Mouse (Mus musculus) brown adipose tissue, adult 24 weeks (tissue): ENCODE measurements around the gene Fitm2. TPM values are rescaled to one million over a fixed set of nuclear protein-coding genes. Genes with fewer than 3 reads are reported as not detected.
A peak's percentile ranks its signal among the peaks of the same experiment; 100 is the strongest.

Experiments
- H3K27ac ChIP-seq: fragments of 200-500 bp; replicated peaks from 2 replicates; pipeline ENCODE4 v1.5.1; 2012; ENCODE audit warnings: low read depth, mild to moderate bottlenecking, low read length
- H3K4me1 ChIP-seq: fragments of 200-500 bp; 2 replicates; pipeline ENCODE4 v1.6.1; 2012; ENCODE audit warnings: low read length, mixed read lengths; ENCODE audit not compliant: control insufficient read depth, insufficient read depth, insufficient read length
- H3K4me3 ChIP-seq: fragments of 200-500 bp; 2 replicates; pipeline ENCODE4 v1.5.1; 2012; ENCODE audit warnings: low read depth, mild to moderate bottlenecking, low read length, moderate library complexity; ENCODE audit not compliant: insufficient read depth
- polyA plus RNA-seq: library from polyadenylated mRNA; stranded (reverse); fragments of >200 nt; gene quantifications from 2 replicates; pipeline ENCODE4 v1.2.4, GENCODE M21; 2012; ENCODE audit not compliant: missing spikeins, insufficient read depth, insufficient read length

Fitm2 gene
- polyA plus RNA-seq, 1 experiment = 77.8 TPM

DNA sequence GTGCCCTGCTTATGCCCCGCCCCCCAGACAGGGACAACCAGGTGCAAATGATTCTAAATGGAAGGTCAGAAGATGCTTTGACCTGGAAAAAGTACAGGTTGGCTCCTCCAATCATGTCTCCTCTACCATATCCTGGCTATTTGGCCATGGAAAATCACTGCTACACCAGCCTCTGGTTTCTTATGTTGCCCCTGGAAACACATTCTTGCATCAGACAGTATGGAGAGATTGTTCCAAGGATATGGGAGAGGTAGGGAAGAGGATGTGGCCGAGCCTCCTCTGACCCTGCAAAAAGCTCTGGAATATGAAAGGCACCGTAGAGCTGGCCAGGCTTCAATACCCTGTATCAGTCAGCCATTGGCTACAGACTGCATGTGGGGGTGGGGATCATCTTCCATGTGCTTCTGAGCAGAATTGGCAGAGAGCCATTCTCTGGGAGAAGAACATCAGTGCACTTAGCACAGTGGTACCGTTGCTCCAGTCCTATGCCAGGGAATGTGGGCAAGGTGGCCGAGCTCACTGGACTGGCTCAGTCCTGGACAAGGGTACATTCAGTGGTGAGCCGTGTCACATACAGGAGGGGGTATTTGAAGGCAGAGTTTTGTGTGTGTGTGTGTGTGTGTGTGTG, 21.6 kb downstream of the Fitm2 start:
- Histone ChIP-seq H3K27ac (no peak overlapping the region), H3K4me1 (no peaks in the 10 kb centered on the region), H3K4me3 (no peak overlapping the region)

DNA sequence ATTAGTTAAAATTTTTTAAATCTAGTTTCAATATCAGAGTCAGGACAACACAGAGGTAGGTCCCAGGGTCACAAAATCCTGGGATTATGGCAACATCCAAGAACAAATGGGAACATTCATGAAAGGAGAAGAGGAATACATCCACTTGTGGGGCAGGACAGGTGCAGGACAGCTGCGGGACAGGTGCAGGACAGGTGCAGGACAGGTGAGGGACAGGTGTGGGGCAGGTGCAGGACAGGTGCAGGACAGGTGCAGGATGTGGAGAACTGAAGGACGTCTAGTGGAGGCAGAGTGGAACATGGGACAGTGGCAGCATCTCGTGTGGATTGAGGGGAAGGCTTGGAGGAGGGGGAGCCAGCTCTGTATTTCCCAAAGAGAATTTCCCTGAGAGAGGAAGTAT, 23.2 kb downstream of the Fitm2 start:
- Histone ChIP-seq H3K4me1 (no peaks in the 10 kb centered on the region), H3K27ac (no peak overlapping the region), H3K4me3 (no peak overlapping the region)

DNA sequence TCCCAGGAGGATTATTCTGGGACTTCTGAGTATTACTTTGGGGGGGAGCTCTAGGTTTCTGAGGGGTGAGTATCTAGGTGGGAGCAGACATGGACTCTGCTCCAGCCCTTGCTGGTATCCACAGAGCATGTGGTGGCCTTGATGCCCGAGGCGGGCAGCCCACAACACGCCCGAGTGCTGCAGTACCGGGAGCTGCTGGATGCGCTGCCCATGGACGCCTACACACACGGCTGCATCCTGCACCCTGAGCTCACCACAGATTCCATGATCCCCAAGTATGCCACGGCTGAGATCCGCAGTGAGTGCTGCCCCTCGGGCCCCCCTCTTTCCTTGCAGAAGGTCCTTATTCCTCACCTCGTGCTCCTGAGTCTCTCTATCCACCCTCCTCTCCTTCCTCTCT, 25.1 kb downstream of the Fitm2 start:
- Histone ChIP-seq H3K27ac (no peak overlapping the region), H3K4me1 (no peaks in the 10 kb centered on the region), H3K4me3 (no peak overlapping the region)

DNA sequence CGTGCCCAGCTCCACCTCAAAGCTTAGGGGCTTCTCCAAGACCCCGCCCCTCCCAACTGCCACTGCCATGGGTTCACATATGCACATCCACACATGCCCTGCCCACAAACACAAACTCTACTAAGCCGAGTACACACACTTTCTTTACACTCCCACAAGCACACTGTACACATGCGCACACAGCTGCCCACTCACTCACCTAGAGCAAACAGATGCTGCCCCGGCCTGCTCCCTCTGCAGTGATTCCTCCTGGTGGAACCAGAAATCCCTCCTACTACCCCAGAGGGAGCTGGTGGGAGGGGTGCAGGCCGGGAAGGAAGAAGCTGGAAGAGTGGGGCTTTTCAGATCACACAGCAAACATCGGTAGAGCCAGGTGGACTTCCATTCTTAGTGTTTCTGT, 28.4 kb downstream of the Fitm2 start:
- H3K4me1 ChIP-seq = no peaks in the 10 kb centered on the region
- H3K27ac ChIP-seq = no peak overlapping the region
- H3K4me3 ChIP-seq = no peak overlapping the region

DNA sequence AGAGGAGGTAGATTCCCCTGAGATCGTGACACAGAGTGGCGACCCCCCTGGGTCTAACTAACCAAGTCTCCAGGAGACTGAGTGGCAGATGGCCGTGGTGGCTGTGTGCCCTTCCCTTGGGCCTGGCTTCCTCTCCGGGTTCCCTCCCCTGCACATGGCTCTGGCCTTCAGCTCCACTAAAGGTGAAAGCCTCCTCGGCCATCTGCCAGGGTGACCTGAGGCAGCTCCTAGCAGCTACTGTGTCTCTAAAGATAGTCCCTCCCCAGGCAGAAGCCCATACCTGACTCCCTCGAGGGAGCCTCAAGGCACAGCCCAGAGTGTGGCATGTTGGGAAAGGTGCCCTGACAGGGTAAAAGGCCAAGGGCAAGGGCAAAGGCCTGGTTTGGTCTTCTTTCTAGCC, 28.9 kb downstream of the Fitm2 start:
- peaks cover under 1% of the 10 kb centered on the region; the same call in 1 of the 2 replicates for H3K4me1 ChIP-seq
- H3K27ac ChIP-seq = no peak overlapping the region
- H3K4me3 ChIP-seq = no peak overlapping the region

DNA sequence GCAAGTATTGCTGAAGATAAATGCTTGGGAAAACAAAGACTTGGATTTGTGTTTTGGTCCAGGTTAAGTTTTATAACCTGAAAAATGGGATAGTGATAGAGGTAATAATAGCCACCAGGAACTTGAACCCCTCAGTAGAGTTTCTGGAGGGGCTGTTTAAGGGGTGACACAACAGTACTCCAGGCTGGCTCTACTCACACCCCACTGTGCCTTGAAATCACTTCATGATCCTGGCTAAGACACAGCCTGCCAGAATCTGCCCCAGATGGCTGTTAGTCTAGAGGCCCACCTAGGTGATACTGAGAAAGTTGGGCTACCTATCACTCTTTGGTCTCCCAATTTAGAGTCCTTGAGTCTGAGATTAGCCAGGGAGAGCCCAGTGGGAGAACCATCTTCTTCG, 32.9 kb downstream of the Fitm2 start:
- Histone ChIP-seq H3K4me1 (peaks cover 5% of the 10 kb centered on the region; the same call in 1 of the 2 replicates), H3K4me3 (no peak overlapping the region), H3K27ac (no peak overlapping the region)

DNA sequence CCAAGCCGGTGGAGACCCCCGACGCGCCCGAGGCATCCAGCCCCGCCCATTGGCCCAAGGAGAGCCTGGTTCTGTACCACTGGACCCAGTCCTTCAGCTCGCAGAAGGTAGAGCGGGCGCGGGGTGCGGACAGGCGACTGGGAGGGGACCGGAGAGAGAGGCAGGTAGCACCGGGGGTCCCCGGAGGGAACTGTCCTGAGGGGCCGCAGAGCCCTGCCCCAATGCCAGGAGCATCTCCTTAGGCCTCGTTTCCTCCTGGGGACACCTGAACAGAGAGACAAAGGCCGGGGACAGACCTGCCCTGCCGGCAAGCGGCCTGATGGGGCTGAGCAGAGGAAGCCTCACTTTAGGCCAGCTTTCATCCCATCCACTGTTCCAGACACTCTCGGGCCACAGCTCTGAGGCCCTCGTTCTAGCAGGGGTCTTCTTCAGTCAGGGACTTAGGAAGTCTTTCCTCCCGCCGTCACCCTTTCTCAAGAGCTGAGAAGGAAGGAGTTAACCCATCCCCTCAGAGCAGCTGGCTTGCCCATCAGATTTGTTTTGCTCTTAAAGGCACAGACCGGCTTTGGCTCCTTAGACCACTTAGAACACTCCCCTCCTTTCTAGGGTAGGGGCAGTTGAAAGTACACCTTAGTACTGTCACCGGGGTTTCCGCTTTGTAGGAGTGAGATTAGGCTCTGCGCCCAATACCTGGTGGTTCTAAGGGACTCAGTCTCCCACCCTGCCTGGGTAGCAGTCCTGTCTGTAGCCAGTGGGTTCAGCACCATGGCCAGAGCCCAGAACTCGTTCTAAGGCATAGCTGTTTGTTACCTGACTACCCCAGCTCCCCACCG, 33.6 kb downstream of the Fitm2 start:
- Histone ChIP-seq H3K27ac (no peak overlapping the region), H3K4me3 (peak overlapping the region; percentile 47)

DNA sequence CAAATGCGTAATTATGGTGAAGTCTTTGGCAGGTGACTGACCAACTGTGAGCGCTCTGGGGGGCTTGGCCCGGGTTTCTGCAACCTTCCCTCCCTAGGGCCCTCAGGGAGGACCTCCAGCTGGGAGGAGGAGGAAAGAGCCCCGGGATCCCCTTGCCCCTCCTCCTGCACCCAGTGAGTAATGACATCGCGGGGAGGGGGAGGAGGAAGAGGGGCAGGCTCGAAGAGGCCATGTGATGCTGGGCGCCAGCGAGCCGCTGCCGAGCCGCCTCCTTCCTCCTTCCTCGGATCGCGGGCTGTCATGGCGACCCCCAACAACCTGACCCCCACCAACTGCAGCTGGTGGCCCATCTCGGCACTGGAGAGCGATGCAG, 34.2 kb downstream of the Fitm2 start, which contains the start of gene Gdap1l1:
Gene Gdap1l1, plus strand, starts transcription at position 231 of the 373 bp plus-strand sequence.
- Histone ChIP-seq H3K4me3 (peak within 1 kb of the TSS; percentile 47), H3K4me1 (peaks cover 5% of the 10 kb centered on the region; the same call in 1 of the 2 replicates), H3K27ac (no peak within 1 kb of the TSS)

More for the DNA sequence above, 33.6 kb downstream of the Fitm2 start:
- peaks cover 5% of the 10 kb centered on the region; the same call in 1 of the 2 replicates for H3K4me1 ChIP-seq

DNA sequence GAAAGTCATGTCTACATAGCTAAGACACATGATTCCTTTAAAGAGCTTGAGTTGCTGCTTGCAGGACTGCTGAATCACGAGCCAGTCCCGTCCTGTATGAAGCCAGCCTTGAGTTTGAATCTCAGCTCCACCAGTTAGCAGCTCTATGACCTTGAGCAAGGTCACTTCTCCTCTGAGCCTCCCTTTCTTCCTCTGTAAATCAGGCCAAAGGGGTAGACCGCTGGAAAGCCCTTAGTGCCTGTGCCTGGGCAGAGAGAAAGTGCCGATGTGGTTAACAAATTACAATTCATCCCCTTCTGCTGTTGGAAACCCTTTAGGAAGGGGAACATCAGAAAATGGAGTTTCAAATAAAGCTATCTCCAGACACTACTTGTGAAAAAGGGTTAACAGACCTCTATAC, 34.6 kb downstream of the Fitm2 start:
- H3K4me3 ChIP-seq = no peak overlapping the region
- peaks cover 5% of the 10 kb centered on the region; the same call in 1 of the 2 replicates for H3K4me1 ChIP-seq

DNA sequence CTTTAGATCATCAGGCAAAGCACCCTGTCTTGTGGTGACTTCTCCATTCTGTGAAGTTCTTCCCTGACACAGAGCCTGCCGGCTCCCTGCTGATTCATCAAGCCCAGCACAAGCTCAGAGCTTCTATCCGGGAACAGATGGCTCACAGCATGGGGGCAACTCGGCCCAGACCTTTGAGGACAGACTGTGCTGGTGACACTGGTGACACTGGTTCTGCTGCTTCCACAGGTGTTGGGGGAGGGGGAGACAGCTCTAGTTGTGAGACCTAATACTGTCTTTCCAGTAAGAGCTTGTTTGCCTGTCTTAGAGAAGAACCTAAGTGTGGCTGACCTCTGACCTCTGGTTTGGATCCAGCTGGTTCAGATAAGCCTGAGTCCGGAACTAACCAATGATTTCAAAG, 38.5 kb downstream of the Fitm2 start:
- H3K27ac ChIP-seq = no peak overlapping the region
- H3K4me3 ChIP-seq = no peak overlapping the region
- peaks cover 5% of the 10 kb centered on the region; the same call in 1 of the 2 replicates for H3K4me1 ChIP-seq

More for the DNA sequence above, 34.6 kb downstream of the Fitm2 start:
- H3K27ac ChIP-seq = no peak overlapping the region

DNA sequence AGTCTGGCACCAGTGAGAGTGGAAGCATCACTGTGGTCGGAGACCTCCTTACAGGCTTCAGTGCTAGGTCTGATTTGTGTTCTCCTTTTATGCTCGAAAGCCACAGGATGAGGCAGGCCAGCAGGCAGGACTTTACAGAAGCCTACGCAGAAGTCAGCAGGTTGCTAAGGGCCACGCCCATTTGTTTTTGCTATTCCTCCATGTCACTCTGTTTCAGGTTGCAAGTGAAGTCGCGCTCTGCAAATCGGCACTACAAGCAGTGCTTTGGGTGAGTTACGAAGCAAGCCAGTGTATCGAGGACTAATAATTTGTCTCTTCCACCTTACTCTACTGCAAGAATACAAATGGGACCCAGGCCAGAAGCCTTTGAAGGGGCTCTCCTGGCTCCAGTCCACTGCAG, 41.1 kb downstream of the Fitm2 start:
- H3K4me1 ChIP-seq = no peaks in the 10 kb centered on the region
- no peak overlapping the region for H3K27ac ChIP-seq
- no peak overlapping the region for H3K4me3 ChIP-seq

DNA sequence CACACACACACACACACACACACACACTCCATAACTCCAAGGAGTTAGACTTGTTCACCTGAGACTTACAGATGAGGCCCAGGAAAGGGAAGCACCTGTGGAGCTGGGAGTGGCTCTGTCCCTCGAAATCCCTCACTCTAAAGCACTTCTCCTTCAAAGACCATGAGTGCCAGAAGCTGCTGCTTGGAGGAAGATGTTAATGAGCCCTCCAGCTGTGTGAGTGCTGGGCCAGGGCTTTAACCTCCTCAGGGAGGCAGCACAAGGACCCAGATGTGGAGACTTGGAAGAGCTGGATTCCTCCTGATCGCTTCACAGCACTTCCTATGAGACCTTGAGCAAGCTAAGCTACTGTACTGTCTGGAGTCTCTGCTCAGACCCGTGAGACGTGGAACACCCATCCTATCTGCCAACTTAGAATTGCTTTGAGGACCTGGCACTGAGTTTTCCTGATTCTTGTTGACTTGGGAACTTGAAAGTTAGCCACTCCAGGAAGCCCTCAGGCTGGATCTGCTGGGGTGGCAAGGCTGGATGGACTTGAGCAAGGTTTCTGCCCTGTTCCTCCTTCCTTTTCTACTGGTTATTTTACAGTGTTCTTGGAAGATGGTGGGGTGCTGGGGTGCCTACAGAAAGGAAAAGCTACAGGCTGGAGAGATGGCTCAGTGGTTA, 44.0 kb downstream of the Fitm2 start:
- H3K27ac ChIP-seq = no peak overlapping the region
- H3K4me3 ChIP-seq = no peak overlapping the region
- no peaks in the 10 kb centered on the region for H3K4me1 ChIP-seq

DNA sequence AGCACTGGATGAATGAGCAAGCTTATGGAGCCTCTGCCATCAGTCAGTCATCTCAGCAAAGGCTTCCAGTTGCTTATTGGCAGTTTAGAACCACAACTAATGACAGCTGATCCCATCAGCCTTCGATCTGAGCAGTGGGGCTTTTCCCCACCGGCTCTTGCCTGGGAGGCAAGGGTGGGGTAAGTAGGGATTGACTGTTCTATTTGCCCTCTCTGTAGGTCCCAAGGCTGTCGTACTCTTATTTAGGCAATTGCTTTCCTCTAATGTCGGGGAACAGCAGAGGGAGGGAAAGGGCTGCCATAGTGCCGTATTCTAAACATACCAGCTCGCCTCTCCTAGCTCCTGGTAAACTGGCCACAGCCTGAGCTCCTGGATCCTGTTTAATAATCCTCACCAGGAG, 47.8 kb downstream of the Fitm2 start, which contains the start of gene Oser1:
Gene Oser1, minus strand, starts transcription at position 101 of the 400 bp plus-strand sequence.
- H3K4me3 ChIP-seq = no peak within 1 kb of the TSS
- no peak within 1 kb of the TSS for H3K27ac ChIP-seq
- peaks cover 7% of the 10 kb centered on the region for H3K4me1 ChIP-seq

DNA sequence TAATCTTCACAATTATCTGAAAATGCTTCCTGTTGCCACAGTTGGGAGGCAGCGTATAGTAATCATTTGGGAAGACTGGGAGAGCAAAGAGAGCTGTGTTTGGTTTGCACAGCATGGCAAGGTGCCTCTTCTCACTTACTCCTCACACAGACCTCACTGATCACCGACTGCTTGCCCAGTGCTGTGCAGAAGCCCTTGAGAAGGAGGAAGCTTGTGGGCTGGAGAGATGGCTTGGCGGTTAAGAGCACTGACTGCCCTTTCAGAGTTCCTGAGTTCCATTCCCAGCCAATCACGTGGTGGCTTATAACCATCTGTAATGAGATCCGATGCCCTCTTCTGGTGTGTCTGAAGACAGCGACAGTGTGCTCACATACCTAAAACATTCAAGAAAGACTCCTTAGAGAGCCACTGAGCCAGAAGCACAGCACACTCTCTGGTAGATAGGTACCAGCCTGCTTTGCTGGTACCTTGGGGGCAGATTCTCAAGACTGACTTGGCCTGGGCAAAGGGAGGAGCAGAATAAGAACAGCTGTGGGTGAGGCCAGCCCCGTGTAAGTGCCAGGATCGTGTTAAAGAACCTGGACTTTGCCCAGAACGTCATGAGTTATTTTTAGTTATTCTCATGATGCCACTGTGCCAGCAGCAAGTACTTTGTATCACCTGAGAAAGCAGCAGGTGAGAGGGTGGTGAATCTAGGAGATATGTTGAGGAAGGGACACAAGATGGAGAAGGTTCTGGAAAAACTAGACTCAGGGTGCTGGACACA, 49.4 kb downstream of the Fitm2 start:
- Histone ChIP-seq H3K4me1 (peaks cover 7% of the 10 kb centered on the region), H3K4me3 (no peak overlapping the region), H3K27ac (no peak overlapping the region)
